ENCODE assay signal across 10 mouse cellular contexts in genomic region chr17:34218675-34219074, GRCm38 (mm10). TPM values are rescaled to one million over a fixed set of nuclear protein-coding genes. Genes with fewer than 3 reads are reported as not detected.
DNase-seq lines count a peak whose midpoint lies in the region.
"Had no signal": no experiment of that assay in that cellular context is flagged by ENCODE, and none has a peak within 500 bp of the region (broad histone marks: within the 10 kb centered on the region; RNA-seq: fewer than 3 reads in every experiment).

No protein-coding gene starts in this region.

- DNase-seq in layer of hippocampus, adult 9-11 months, result peak; percentile 41
- DNase-seq in layer of hippocampus, adult 18-20 months (ENCODE audit: low spot score in 2 of 2), result no peak
- peak; percentile 86 for DNase-seq in Muller cell, postnatal 12 days (ENCODE audit: inconsistent ontology term)
- peak; percentile 92 to 94 for DNase-seq in kidney, adult 8-10 months
- peak; percentile 31 for DNase-seq in right cerebral cortex, postnatal 25 days
- no peak for DNase-seq in frontal cortex, postnatal 10 days (ENCODE audit: low spot score in 2 of 2)
- no peak for DNase-seq in urinary bladder, postnatal 10 days (ENCODE audit: low spot score)

- H3K4me3 ChIP-seq in brown adipose tissue, adult 24 weeks (ENCODE audit: insufficient read depth, low read depth, low read length), result 0 out of 2 replicates have a peak overlapping the region, but pooled peaks have one; percentile 1
- H3K4me3 ChIP-seq: hindbrain, embryonic 15.5 days; midbrain, embryonic 12.5 days had no signal

- peak overlapping the region; percentile 2 for H3K27ac ChIP-seq in brown adipose tissue, adult 24 weeks (replicated peaks; ENCODE audit: low read depth, low read length)
- H3K27ac ChIP-seq: hindbrain, embryonic 15.5 days; midbrain, embryonic 12.5 days had no signal

- H3K4me1 ChIP-seq in brown adipose tissue, adult 24 weeks (ENCODE audit: control insufficient read depth, insufficient read depth, insufficient read length, low read length), result no peaks in the 10 kb centered on the region; the same call in 1 of the 2 replicates
- H3K4me1 ChIP-seq: midbrain, embryonic 12.5 days had no signal

RNA-seq across cellular contexts. Expression of gene Tap2, which starts 15.3 kb away (rescaled TPM):
- 10 to 100 TPM in 1 of 2 experiments, 1 to 10 TPM in 1; 8.4 to 12.8 TPM for total RNA-seq in layer of hippocampus, adult 18-20 months (2021)
- polyA plus RNA-seq in brown adipose tissue, adult 24 weeks (2012; ENCODE audit: insufficient read depth, insufficient read length, missing spikeins), result 23.5 and 27.7 TPM in 2 replicates

RNA-seq across cellular contexts. Expression of gene H2-Ob, which starts 20.0 kb away (rescaled TPM):
- total RNA-seq in layer of hippocampus, adult 18-20 months (2021), result under 1 TPM; 0.20 to 0.37 TPM
- polyA plus RNA-seq in brown adipose tissue, adult 24 weeks (2012; ENCODE audit: insufficient read depth, insufficient read length, missing spikeins), result 0.55 and 2.1 TPM in 2 replicates
- polyA plus RNA-seq: midbrain, embryonic 12.5 days had no signal

RNA-seq across cellular contexts. Expression of gene Psmb8, which starts 21.2 kb away (rescaled TPM):
- 1 to 10 TPM; 4.1 to 5.8 TPM for total RNA-seq in layer of hippocampus, adult 18-20 months (2021)
- polyA plus RNA-seq in brown adipose tissue, adult 24 weeks (2012; ENCODE audit: insufficient read depth, insufficient read length, missing spikeins), result 20.2 and 21.9 TPM in 2 replicates

RNA-seq across cellular contexts. Expression of gene Psmb9, which starts 31.1 kb away (rescaled TPM):
- 1 to 10 TPM; 2.1 to 3.7 TPM for total RNA-seq in layer of hippocampus, adult 18-20 months (2021)
- 17.4 and 34.6 TPM in 2 replicates for polyA plus RNA-seq in brown adipose tissue, adult 24 weeks (2012; ENCODE audit: insufficient read depth, insufficient read length, missing spikeins)

RNA-seq across cellular contexts. Expression of gene Tap1, which starts 31.3 kb away (rescaled TPM):
- total RNA-seq in layer of hippocampus, adult 18-20 months (2021), result 1 to 10 TPM; 3.6 to 3.9 TPM
- polyA plus RNA-seq in brown adipose tissue, adult 24 weeks (2012; ENCODE audit: insufficient read depth, insufficient read length, missing spikeins), result 5.5 and 6.9 TPM in 2 replicates

Comparison
In these comparisons a context has a peak if more than half of its experiments do, and no peak if none do; other contexts are left out.
1. DNase-seq: peak in layer of hippocampus, adult 9-11 months (single experiment), Muller cell, postnatal 12 days (single experiment), kidney, adult 8-10 months (2 of 2) and right cerebral cortex, postnatal 25 days (single experiment); none in layer of hippocampus, adult 18-20 months (0 of 2), frontal cortex, postnatal 10 days (0 of 2) and urinary bladder, postnatal 10 days (single experiment).